24 mouse cellular contexts compared by ENCODE assay signal in the genomic region with DNA sequence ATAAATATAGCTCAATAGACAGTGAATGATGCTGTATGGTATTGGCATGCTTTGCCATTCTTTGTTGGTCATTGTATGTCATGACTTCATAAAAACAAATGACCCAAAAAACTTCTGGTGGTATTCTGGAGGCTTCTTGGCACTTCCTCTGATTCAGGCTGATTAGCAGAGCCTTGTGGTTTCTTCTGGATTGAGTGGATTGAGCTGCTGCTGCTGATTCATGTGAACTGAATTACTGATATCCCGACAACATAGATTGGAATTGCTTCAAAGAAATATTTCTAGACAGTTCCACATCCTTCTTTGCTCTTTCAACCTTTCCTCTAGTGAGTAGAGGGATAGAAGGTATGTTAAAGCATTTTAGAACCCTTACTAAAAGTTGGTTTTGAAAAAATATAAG.
"Had no signal": no experiment of that assay in that cellular context is flagged by ENCODE, and none has a peak within 500 bp of the region (broad histone marks: within the 10 kb centered on the region; RNA-seq: fewer than 3 reads in every experiment).

No protein-coding gene starts in this region.

- DNase-seq: cerebellum, adult 9-10 months; cerebellum, adult 9-11 months; cerebellum, postnatal 10 days; cerebellum, postnatal 14 days; cerebellum, postnatal 25 days; cerebellum, postnatal 36 days; embryo, embryonic 11 days; forebrain, postnatal 0 days; gastrocnemius, adult 2 months; gastrocnemius, postnatal 10 days; gastrocnemius, postnatal 14 days; gastrocnemius, postnatal 25 days; gastrocnemius, postnatal 36 days; heart, adult 11 months; heart, adult 18-20 months; heart, adult 2 months had no signal

- ATAC-seq: forebrain, embryonic 13.5 days; forebrain, embryonic 14.5 days; forebrain, embryonic 15.5 days; forebrain, embryonic 16.5 days; forebrain, postnatal 0 days had no signal

- H3K27me3 ChIP-seq: embryonic facial prominence, embryonic 12.5 days; embryonic facial prominence, embryonic 13.5 days; embryonic facial prominence, embryonic 15.5 days; forebrain, embryonic 12.5 days; forebrain, embryonic 13.5 days; forebrain, embryonic 15.5 days had no signal
